Mouse (Mus musculus): ENCODE data around the gene 2310061I04Rik. TPM values are rescaled to one million over a fixed set of nuclear protein-coding genes. Genes with fewer than 3 reads are reported as not detected.
A peak's percentile ranks its signal among the peaks of the same experiment; 100 is the strongest.

The 2310061I04Rik gene
- total and polyA plus RNA-seq, 3 experiments, result 11.4 to 106 TPM; not detected in 1

- H3K27me3 ChIP-seq (ENCODE audit: control insufficient read depth in 1 of 2, insufficient read depth in 2 of 2, low read length in 2 of 2), result no peaks in the 10 kb centered on the region
- peak overlapping the region; percentile 74 for H3K9ac ChIP-seq (ENCODE audit: control insufficient read depth, low read depth, low read length, poor library complexity, severe bottlenecking)
- H3K27ac ChIP-seq (ENCODE audit: control insufficient read depth, low read depth, low read length), result peak overlapping the region; percentile 88
- no peaks in the 10 kb centered on the region for H3K9me3 ChIP-seq (replicated peaks; ENCODE audit: insufficient read depth, low read length)
- H3K4me1 ChIP-seq (ENCODE audit: control insufficient read depth in 1 of 2, insufficient read depth in 2 of 2, low read length in 2 of 2), result peaks cover 2 to 19% of the 10 kb centered on the region in 2 experiments; a peak in 3 of 4 replicates
- H3K4me3 ChIP-seq (ENCODE audit: control insufficient read depth in 1 of 2, insufficient read depth in 1 of 2, low read depth in 2 of 2, low read length in 2 of 2), result peak overlapping the region; percentile 63 to 70
- TF ChIP-seq MEF2A (IDR thresholded peaks at IDR 0.05; ENCODE audit: extremely low read depth, insufficient replicate concordance, low read depth, low read length, poor library complexity, severe bottlenecking), result no peak
- 0 out of 2 replicates have a peak, but pooled peaks have one; percentile 1 for TF ChIP-seq MAX (IDR thresholded peaks at IDR 0.05; ENCODE audit: low read length)
- 0 out of 2 replicates have a peak, but pooled peaks have one; percentile 7 for TF ChIP-seq POLR2AphosphoS2 (IDR thresholded peaks at IDR 0.05; ENCODE audit: low read length)
- peak; percentile 38 for TF ChIP-seq CHD2 (IDR thresholded peaks at IDR 0.05; ENCODE audit: low read length)
- no peak for TF ChIP-seq JUND (IDR thresholded peaks at IDR 0.05; ENCODE audit: low read depth, low read length)
- no peak for TF ChIP-seq ETS1 (IDR thresholded peaks at IDR 0.05; ENCODE audit: low read depth, low read length)
- DNase-seq (ENCODE audit: low read depth, low spot score), result peak; percentile 56
- peaks cover 18% of the 10 kb centered on the region for H3K79me2 ChIP-seq (ENCODE audit: control insufficient read depth, insufficient read depth, low read length, poor library complexity)
- H3K36me3 ChIP-seq (ENCODE audit: control insufficient read depth in 1 of 2, insufficient read depth in 2 of 2, low read length in 2 of 2), result peaks cover 0 to 14% of the 10 kb centered on the region in 2 experiments; a peak in 2 of 4 replicates
Measured at GRCm38 (mm10) chr17:35869346-35870067, 27.7 kb downstream of the 2310061I04Rik start.

GRCm38 (mm10) chr17:35868961-35869345 is 28.3 kb downstream of the 2310061I04Rik start:
- Histone ChIP-seq H3K4me3 (ENCODE audit: control insufficient read depth in 1 of 2, insufficient read depth in 1 of 2, low read depth in 2 of 2, low read length in 2 of 2) (peak overlapping the region; percentile 63 to 70), H3K27me3 (ENCODE audit: control insufficient read depth in 1 of 2, insufficient read depth in 2 of 2, low read length in 2 of 2) (no peaks in the 10 kb centered on the region), H3K27ac (ENCODE audit: control insufficient read depth, low read depth, low read length) (peak overlapping the region; percentile 72), H3K9ac (ENCODE audit: control insufficient read depth, low read depth, low read length, poor library complexity, severe bottlenecking) (peak overlapping the region; percentile 74), H3K36me3 (ENCODE audit: control insufficient read depth in 1 of 2, insufficient read depth in 2 of 2, low read length in 2 of 2) (peaks cover 0 to 10% of the 10 kb centered on the region in 2 experiments; a peak in 2 of 4 replicates), H3K79me2 (ENCODE audit: control insufficient read depth, insufficient read depth, low read length, poor library complexity) (peaks cover 18% of the 10 kb centered on the region), H3K9me3 (replicated peaks; ENCODE audit: insufficient read depth, low read length) (no peaks in the 10 kb centered on the region), H3K4me1 (ENCODE audit: control insufficient read depth in 1 of 2, insufficient read depth in 2 of 2, low read length in 2 of 2) (peaks cover 2 to 14% of the 10 kb centered on the region in 2 experiments; a peak in 3 of 4 replicates)
- TF ChIP-seq GABPA (IDR thresholded peaks at IDR 0.05; ENCODE audit: low read depth, low read length) (no peak), MXI1 (IDR thresholded peaks at IDR 0.05; ENCODE audit: low read depth, low read length) (peak; percentile 24; the same call in 1 of the 2 replicates)
- peak; percentile 34 for DNase-seq (ENCODE audit: low read depth, low spot score)

DNA sequence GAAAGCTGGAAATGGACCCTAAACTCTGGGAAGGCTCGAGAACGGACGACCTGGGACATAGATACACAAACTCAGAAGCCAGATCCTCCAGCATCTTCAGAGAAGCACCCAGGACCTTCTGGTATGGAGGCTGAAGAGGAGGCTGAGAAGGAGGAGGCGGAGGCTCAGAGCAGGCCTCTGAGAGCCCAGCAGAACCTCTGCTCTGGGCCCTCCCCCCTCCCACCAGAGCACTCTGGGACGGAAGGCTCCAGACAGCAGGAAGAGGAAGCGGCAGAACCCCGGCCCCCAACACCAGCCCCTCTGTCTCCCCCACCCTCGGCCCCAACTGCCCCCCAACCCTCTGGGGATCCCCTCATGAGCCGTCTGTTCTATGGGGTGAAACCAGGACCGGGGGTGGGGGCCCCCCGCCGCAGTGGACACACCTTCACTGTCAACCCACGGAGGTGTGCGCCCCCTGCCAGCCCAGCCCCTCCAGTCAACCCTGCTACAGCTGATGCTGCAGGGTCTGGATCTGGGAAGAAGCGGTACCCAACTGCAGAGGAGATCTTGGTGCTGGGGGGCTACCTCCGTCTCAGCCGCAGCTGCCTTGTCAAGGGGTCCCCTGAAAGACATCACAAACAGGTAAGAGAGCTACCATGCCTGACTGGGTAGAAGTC is 28.9 kb downstream of the 2310061I04Rik start:
- peaks cover 0 to 5% of the 10 kb centered on the region in 2 experiments; a peak in 2 of 4 replicates for H3K36me3 ChIP-seq (ENCODE audit: control insufficient read depth in 1 of 2, insufficient read depth in 2 of 2, low read length in 2 of 2)
- H3K9me3 ChIP-seq (replicated peaks; ENCODE audit: insufficient read depth, low read length), result no peaks in the 10 kb centered on the region
- peak overlapping the region; percentile 72 for H3K27ac ChIP-seq (ENCODE audit: control insufficient read depth, low read depth, low read length)
- peak overlapping the region; percentile 70 for H3K4me3 ChIP-seq (ENCODE audit: control insufficient read depth in 1 of 2, insufficient read depth in 1 of 2, low read depth in 2 of 2, low read length in 2 of 2)
- peaks cover 18% of the 10 kb centered on the region for H3K79me2 ChIP-seq (ENCODE audit: control insufficient read depth, insufficient read depth, low read length, poor library complexity)
- peak overlapping the region; percentile 74 for H3K9ac ChIP-seq (ENCODE audit: control insufficient read depth, low read depth, low read length, poor library complexity, severe bottlenecking)
- peak; percentile 53 for DNase-seq (ENCODE audit: low read depth, low spot score)
- H3K4me1 ChIP-seq (ENCODE audit: control insufficient read depth in 1 of 2, insufficient read depth in 2 of 2, low read length in 2 of 2), result peaks cover 2 to 10% of the 10 kb centered on the region in 2 experiments; a peak in 3 of 4 replicates
- no peaks in the 10 kb centered on the region for H3K27me3 ChIP-seq (ENCODE audit: control insufficient read depth in 1 of 2, insufficient read depth in 2 of 2, low read length in 2 of 2)
- TF ChIP-seq MYB (IDR thresholded peaks at IDR 0.05; ENCODE audit: low read depth, low read length) (no peak), NRF1 (IDR thresholded peaks at IDR 0.05; ENCODE audit: insufficient read depth, low read depth, low read length, poor library complexity, severe bottlenecking) (no peak), MEF2A (IDR thresholded peaks at IDR 0.05; ENCODE audit: extremely low read depth, insufficient replicate concordance, low read depth, low read length, poor library complexity, severe bottlenecking) (no peak), MYC (IDR thresholded peaks at IDR 0.05; ENCODE audit: low read depth, low read length) (no peak), CHD1 (IDR thresholded peaks at IDR 0.05; ENCODE audit: low read depth, low read length) (no peak), MAZ (IDR thresholded peaks at IDR 0.05; ENCODE audit: low read depth, low read length) (no peak), ZKSCAN1 (IDR thresholded peaks at IDR 0.05; ENCODE audit: low read depth, low read length) (no peak), TAL1 (IDR thresholded peaks at IDR 0.05; ENCODE audit: low read length) (no peak), RCOR1 (IDR thresholded peaks at IDR 0.05; ENCODE audit: low read depth, low read length) (no peak), GATA1 (IDR thresholded peaks at IDR 0.05; ENCODE audit: low read depth, low read length) (no peak), NELFE (IDR thresholded peaks at IDR 0.05; ENCODE audit: low read depth, low read length) (no peak), HCFC1 (IDR thresholded peaks at IDR 0.05; ENCODE audit: low read depth, low read length) (no peak), GABPA (IDR thresholded peaks at IDR 0.05; ENCODE audit: low read depth, low read length) (no peak), KAT2A (conservative IDR thresholded peaks at IDR 0.05; ENCODE audit: low read depth, low read length) (no peak), POLR2AphosphoS2 (IDR thresholded peaks at IDR 0.05; ENCODE audit: low read length) (no peak), BHLHE40 (IDR thresholded peaks at IDR 0.05; ENCODE audit: borderline replicate concordance, low read depth, low read length) (no peak), MAFK (IDR thresholded peaks at IDR 0.05; ENCODE audit: borderline replicate concordance, low read depth, low read length) (no peak), TBP (IDR thresholded peaks at IDR 0.05; ENCODE audit: low read depth, low read length) (no peak)

Measured in MEL (cell line).